Mouse (Mus musculus): ENCODE measurements around the gene Adh6b. TPM values are rescaled to one million over a fixed set of nuclear protein-coding genes. Genes with fewer than 3 reads are reported as not detected.

The Adh6b gene
- polyA plus RNA-seq (2012; rRNA removed), result 0.65 and 0.68 TPM in 2 replicates
- 1.6 TPM in 2 replicates for polyA plus RNA-seq (2014; fragmentation: Nextera tagmentation; extraction: Ambion mirVana)

DNA sequence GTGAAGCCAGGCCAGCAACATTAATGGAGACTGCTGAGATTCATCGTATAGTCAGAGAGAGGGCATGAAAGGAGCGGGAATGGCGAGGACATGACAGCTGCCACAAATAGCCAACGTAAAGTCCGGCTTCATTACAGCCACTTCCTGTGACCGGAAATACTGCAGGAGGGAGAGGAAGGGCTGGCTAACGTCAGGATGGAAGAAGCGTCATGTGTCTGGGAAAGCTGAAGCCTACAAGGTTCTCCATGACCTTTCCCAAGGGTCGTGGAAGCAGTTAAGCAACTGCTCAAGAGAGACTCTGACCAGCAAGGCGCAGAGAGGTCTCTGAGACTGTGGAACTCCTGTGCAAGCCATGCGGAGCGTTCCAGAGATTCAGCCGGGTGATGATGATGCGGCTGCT is at the start of gene Adh6b:
Gene Adh6b, plus strand, starts transcription at position 305 of the 400 bp plus-strand sequence.
- no peak for ATAC-seq (ENCODE audit: low FRiP score, low read depth)
- H3K4me2 ChIP-seq (replicated peaks; ENCODE audit: low read depth, low read length, severe bottlenecking), result no peak within 1 kb of the TSS
- no peaks in the 10 kb centered on the region for H3K9me3 ChIP-seq (ENCODE audit: control insufficient read depth, low read length)
- H3K4me1 ChIP-seq (ENCODE audit: control insufficient read depth, insufficient read depth, low read length), result no peaks in the 10 kb centered on the region
- H3K4me3 ChIP-seq (replicated peaks; ENCODE audit: low read length), result no peak within 1 kb of the TSS
- no peak within 1 kb of the TSS for H3K27ac ChIP-seq (replicated peaks; ENCODE audit: low read depth, low read length)
- no peak for TF ChIP-seq POLR2A (IDR thresholded peaks at IDR 0.05; ENCODE audit: borderline replicate concordance, extremely low read depth, insufficient read depth, insufficient read length)
- 71% methylated on average over 14 of the region's 14 CpGs for WGBS
- no peaks in the 10 kb centered on the region for H3K27me3 ChIP-seq (ENCODE audit: control insufficient read depth, insufficient read depth, low read length)
- no peaks in the 10 kb centered on the region for H3K36me3 ChIP-seq (ENCODE audit: control insufficient read depth, insufficient read depth, low read length)
- DNase-seq (ENCODE audit: low spot score), result no peak
- H3K9ac ChIP-seq (ENCODE audit: low read depth, low read length, severe bottlenecking), result no peak within 1 kb of the TSS

DNA sequence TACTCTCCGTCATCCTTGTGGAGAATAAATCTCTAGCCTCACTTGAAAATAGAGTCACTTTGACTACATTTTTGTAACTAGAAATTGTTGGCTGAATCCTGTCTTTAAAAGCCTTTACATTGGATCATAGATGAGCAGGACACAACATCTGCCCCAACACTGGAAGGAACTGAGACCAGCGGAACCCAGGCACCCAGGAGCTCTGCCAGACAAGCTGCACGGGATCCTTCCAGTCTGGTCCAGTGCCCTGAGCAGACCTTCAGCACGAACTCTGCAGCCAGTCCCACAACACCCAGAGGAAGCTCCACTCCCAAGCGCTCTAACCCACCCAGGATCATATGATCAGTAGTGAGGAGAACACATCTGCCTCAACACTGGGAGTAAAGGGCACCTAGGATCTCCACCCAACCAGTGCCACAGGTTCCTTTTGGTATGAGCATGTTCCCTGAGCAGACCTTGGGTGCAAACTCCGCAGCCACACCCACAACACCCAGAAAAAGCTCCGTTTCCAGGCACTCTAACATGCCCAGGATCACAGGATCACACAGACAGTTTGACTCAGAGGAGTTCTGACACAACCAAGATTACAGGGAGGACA is 48.2 kb upstream of the Adh6b start:
- H3K4me3 ChIP-seq (replicated peaks; ENCODE audit: low read length), result no peak overlapping the region
- TF ChIP-seq POLR2A (IDR thresholded peaks at IDR 0.05; ENCODE audit: borderline replicate concordance, extremely low read depth, insufficient read depth, insufficient read length), result no peak
- DNase-seq (ENCODE audit: low spot score) (no peak), ATAC-seq (ENCODE audit: low FRiP score, low read depth) (no peak)
- H3K27me3 ChIP-seq (ENCODE audit: control insufficient read depth, insufficient read depth, low read length), result no peaks in the 10 kb centered on the region
- no peak overlapping the region for H3K27ac ChIP-seq (replicated peaks; ENCODE audit: low read depth, low read length)
- no peak overlapping the region for H3K9ac ChIP-seq (ENCODE audit: low read depth, low read length, severe bottlenecking)
- 0 out of 2 replicates have a peak, but pooled peaks cover 8% of the 10 kb centered on the region for H3K9me3 ChIP-seq (ENCODE audit: control insufficient read depth, low read length)
- H3K36me3 ChIP-seq (ENCODE audit: control insufficient read depth, insufficient read depth, low read length), result no peaks in the 10 kb centered on the region
- no peak overlapping the region for H3K4me2 ChIP-seq (replicated peaks; ENCODE audit: low read depth, low read length, severe bottlenecking)
- WGBS, result 90% methylated on average over 7 of the region's 7 CpGs
- H3K4me1 ChIP-seq (ENCODE audit: control insufficient read depth, insufficient read depth, low read length), result no peaks in the 10 kb centered on the region

DNA sequence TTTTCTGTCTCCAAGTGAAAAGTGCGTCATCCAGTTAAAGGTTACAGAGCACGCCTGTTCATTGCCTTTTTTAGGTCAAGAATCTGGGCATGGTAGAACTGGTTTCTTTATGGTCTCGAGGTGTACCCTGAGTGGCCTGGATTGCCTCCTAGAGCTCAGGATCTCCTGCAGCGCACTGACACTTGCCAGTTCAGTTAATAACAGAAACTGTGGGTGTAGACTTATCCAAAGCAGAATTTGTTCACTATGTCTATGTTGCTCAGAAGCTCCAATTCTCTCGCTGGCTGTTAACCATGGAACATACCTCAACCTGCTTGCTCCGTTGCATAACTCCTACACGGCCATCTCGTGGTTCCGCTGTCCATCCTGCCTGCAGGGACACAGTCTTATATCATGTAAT is 41.4 kb upstream of the Adh6b start:
- H3K9me3 ChIP-seq (ENCODE audit: control insufficient read depth, low read length), result 0 out of 2 replicates have a peak, but pooled peaks cover 13% of the 10 kb centered on the region
- no peak overlapping the region for H3K27ac ChIP-seq (replicated peaks; ENCODE audit: low read depth, low read length)
- no peak for DNase-seq (ENCODE audit: low spot score)
- no peak overlapping the region for H3K4me2 ChIP-seq (replicated peaks; ENCODE audit: low read depth, low read length, severe bottlenecking)
- no peak overlapping the region for H3K9ac ChIP-seq (ENCODE audit: low read depth, low read length, severe bottlenecking)
- no peak overlapping the region for H3K4me3 ChIP-seq (replicated peaks; ENCODE audit: low read length)
- no peak for TF ChIP-seq POLR2A (IDR thresholded peaks at IDR 0.05; ENCODE audit: borderline replicate concordance, extremely low read depth, insufficient read depth, insufficient read length)
- H3K4me1 ChIP-seq (ENCODE audit: control insufficient read depth, insufficient read depth, low read length), result peaks cover 6% of the 10 kb centered on the region
- no peaks in the 10 kb centered on the region for H3K27me3 ChIP-seq (ENCODE audit: control insufficient read depth, insufficient read depth, low read length)
- WGBS, result 91% methylated on average over 9 of the region's 9 CpGs
- ATAC-seq (ENCODE audit: low FRiP score, low read depth), result no peak
- no peaks in the 10 kb centered on the region for H3K36me3 ChIP-seq (ENCODE audit: control insufficient read depth, insufficient read depth, low read length)

DNA sequence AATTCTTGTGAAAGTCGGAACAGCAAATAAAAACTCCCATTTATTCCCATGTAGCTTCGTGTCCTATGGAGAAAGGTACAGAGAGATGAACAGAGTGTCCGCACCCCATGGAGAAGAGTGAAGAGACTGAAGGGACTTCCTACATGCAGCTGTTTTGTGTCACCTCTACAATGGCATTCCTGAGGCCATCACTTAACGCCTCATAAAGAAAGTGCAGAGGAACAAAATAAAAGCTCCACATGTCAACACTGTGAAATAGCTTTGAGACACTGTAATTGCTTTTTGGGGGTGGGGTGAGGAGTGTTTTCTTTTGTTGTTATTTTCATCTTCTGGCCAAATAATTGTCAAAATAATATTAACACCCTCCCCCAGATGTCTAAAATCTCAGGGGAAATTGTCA is 38.9 kb upstream of the Adh6b start:
- Histone ChIP-seq H3K27ac (replicated peaks; ENCODE audit: low read depth, low read length) (no peak overlapping the region), H3K4me3 (replicated peaks; ENCODE audit: low read length) (no peak overlapping the region), H3K4me2 (replicated peaks; ENCODE audit: low read depth, low read length, severe bottlenecking) (no peak overlapping the region), H3K9ac (ENCODE audit: low read depth, low read length, severe bottlenecking) (no peak overlapping the region), H3K27me3 (ENCODE audit: control insufficient read depth, insufficient read depth, low read length) (no peaks in the 10 kb centered on the region), H3K9me3 (ENCODE audit: control insufficient read depth, low read length) (0 out of 2 replicates have a peak, but pooled peaks cover 8% of the 10 kb centered on the region), H3K4me1 (ENCODE audit: control insufficient read depth, insufficient read depth, low read length) (peaks cover 8% of the 10 kb centered on the region), H3K36me3 (ENCODE audit: control insufficient read depth, insufficient read depth, low read length) (no peaks in the 10 kb centered on the region)
- no peak for TF ChIP-seq POLR2A (IDR thresholded peaks at IDR 0.05; ENCODE audit: borderline replicate concordance, extremely low read depth, insufficient read depth, insufficient read length)
- peak; percentile 35; the same call in 1 of the 2 replicates for ATAC-seq (ENCODE audit: low FRiP score, low read depth)
- no peak for DNase-seq (ENCODE audit: low spot score)
- WGBS, result 44% methylated on average over 4 of the region's 4 CpGs

DNA sequence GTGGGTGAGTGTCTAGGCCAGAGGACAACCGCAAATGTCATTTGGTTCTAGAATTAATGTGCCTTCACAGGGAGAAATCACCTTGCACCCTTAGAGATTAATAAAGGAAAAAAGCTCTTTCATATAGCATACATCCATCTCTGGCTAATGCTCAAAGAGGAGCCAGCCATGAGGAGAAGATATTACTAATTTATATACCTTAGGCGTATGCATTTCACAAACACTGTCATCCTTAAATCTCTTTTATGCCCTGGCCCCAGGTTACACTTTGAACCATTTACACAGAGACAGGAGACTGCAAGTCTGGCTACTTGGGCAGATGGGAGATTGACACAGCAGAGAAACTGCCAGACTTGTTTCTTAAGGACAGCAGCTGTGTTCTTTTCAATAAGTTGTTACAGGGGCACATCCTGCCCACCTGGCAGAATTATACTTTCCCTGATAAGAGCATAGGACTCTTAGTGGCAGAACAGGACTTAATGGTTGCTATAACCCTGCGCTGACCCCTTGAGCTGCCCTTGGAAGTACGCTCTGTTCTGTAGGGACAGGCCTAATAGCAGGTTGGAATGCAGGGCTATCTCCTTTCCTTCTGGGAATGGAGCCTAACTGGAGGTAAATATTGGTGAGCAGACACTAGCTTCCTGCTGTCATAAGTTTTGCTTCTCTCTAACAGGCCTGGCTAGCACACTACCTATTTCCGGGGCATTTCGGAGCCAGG is 37.6 kb upstream of the Adh6b start:
- Histone ChIP-seq H3K4me3 (replicated peaks; ENCODE audit: low read length) (no peak overlapping the region), H3K4me2 (replicated peaks; ENCODE audit: low read depth, low read length, severe bottlenecking) (no peak overlapping the region), H3K9ac (ENCODE audit: low read depth, low read length, severe bottlenecking) (no peak overlapping the region), H3K4me1 (ENCODE audit: control insufficient read depth, insufficient read depth, low read length) (peaks cover 8% of the 10 kb centered on the region), H3K9me3 (ENCODE audit: control insufficient read depth, low read length) (no peaks in the 10 kb centered on the region), H3K27ac (replicated peaks; ENCODE audit: low read depth, low read length) (no peak overlapping the region), H3K36me3 (ENCODE audit: control insufficient read depth, insufficient read depth, low read length) (no peaks in the 10 kb centered on the region), H3K27me3 (ENCODE audit: control insufficient read depth, insufficient read depth, low read length) (no peaks in the 10 kb centered on the region)
- ATAC-seq (ENCODE audit: low FRiP score, low read depth) (no peak), DNase-seq (ENCODE audit: low spot score) (no peak)
- TF ChIP-seq POLR2A (IDR thresholded peaks at IDR 0.05; ENCODE audit: borderline replicate concordance, extremely low read depth, insufficient read depth, insufficient read length), result no peak
- 58% methylated on average over 6 of the region's 6 CpGs for WGBS
